Mouse (Mus musculus) colon, adult 2 months (tissue): ENCODE results near the gene Csk. TPM values are rescaled to one million over a fixed set of nuclear protein-coding genes. Genes with fewer than 3 reads are reported as not detected.

Experiments used
- polyA plus RNA-seq: library from polyadenylated mRNA; depleted of rRNA; stranded (reverse); fragments of >200 nt; gene quantifications from 2 replicates; pipeline ENCODE4 v1.2.3, GENCODE M21; 2012; rRNA removed

The Csk gene
- polyA plus RNA-seq, result 66.2 and 75.8 TPM in 2 replicates

GRCm38 (mm10) chr9:57653283-57653682 is at the start of gene Csk:
TSS of gene Csk (minus strand) at chr9:57653631.

DNA sequence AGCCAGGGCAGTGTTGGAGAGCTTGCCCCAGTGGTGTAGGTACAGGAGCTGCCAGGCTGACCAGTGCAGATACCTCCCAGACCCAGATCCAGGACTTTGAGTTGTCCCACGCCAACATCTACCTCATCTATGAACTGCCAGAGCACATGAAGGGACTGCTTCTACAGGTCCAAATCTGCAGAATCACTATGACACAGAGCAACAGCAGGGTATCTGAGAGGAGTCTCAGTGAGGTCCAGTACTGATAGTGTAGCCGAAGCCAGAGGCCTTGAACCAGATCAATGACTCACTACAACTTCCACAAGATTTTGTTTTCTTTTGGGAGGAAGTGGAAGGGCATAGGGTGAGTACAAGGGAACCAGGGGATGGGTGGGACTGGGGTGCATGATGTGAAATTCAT is 34.3 kb upstream of the Csk start, which contains the start of gene Cyp1a1:
TSS of gene Cyp1a1 (plus strand) at position 178 of the 400 bp plus-strand sequence.

GRCm38 (mm10) chr9:57683520-57683919 is 30.1 kb upstream of the Csk start, which contains the start of gene Cyp1a2:
TSS of gene Cyp1a2 (minus strand) at chr9:57683703.

GRCm38 (mm10) chr9:57620674-57621073 is 32.8 kb downstream of the Csk start, which contains the start of gene Lman1l:
TSS of gene Lman1l (minus strand) at chr9:57620774.

DNA sequence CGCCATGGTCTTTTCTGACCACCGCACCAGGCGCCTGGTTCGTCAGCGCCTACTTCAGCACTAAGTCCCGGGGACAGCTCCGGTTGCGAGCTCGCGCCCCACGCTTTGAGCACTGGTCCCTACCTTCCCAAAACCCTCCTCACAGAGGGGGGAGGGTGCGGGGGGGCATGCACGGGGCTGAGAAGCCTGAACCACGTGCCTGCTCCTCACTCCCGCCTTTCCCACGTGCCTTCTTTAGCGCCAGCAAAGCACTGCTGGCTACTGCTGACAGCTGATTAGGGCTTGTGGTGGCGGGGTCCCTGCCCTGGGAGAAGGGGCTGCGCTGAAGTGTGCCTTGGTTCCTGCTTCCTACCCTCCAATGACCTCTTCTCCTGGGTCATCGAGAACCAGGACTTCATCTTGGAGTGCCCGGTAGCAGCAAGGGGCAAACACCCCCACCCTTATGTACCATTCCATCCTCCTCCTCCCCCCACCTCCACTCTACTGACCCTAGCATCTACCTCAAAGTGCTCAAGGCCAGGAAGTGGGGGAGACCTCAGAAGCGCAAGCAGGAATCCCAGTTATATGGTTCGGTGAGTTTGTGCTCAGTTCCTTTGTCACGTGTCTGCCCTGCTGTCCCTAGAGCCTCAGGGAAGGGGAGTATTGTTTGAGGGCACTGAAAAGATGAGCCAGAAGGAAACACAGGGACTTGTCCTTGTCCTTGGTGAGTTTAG is 47.1 kb downstream of the Csk start, which contains the start of gene Cplx3:
TSS of gene Cplx3 (minus strand) at position 143 of the 713 bp plus-strand sequence.

GRCm38 (mm10) chr9:57589224-57590126 is 64.0 kb downstream of the Csk start, which contains the start of gene Ulk3:
TSS of gene Ulk3 (plus strand) at chr9:57589452.

Other genes starting within 250 kb of the Csk start
- gene Ppcdc, start 213.5 kb downstream of the Csk start, polyA plus RNA-seq, result 18.1 and 36.2 TPM in 2 replicates
- gene Scamp5, start 185.6 kb downstream of the Csk start, polyA plus RNA-seq, result 56.8 and 82.8 TPM in 2 replicates
- 1.7 and 2.3 TPM in 2 replicates for gene Rpp25, start 149.6 kb downstream of the Csk start, polyA plus RNA-seq
- 861 and 1,299 TPM in 2 replicates for gene Cox5a, start 132.4 kb downstream of the Csk start, polyA plus RNA-seq
- gene Fam219b, start 116.1 kb downstream of the Csk start, polyA plus RNA-seq, result 12.9 and 15.3 TPM in 2 replicates
- 82.5 and 86.0 TPM in 2 replicates for gene Mpi, start 100.9 kb downstream of the Csk start, polyA plus RNA-seq
- 203 and 252 TPM in 2 replicates for gene Scamp2, start 92.7 kb downstream of the Csk start, polyA plus RNA-seq
- gene Ulk3, start 64.2 kb downstream of the Csk start, polyA plus RNA-seq, result 20.8 and 23.1 TPM in 2 replicates
- gene Cplx3, start 47.4 kb downstream of the Csk start, polyA plus RNA-seq, result not detected in 2 replicates
- 0.16 TPM in 1 of 2 replicates, not detected in the other for gene Lman1l, start 32.9 kb downstream of the Csk start, polyA plus RNA-seq
- 0.16 TPM in 1 of 2 replicates, not detected in the other for gene Cyp1a2, start 30.1 kb upstream of the Csk start, polyA plus RNA-seq
- 0.03 and 0.10 TPM in 2 replicates for gene Cyp1a1, start 34.3 kb upstream of the Csk start, polyA plus RNA-seq
- gene Edc3, start 54.9 kb upstream of the Csk start, polyA plus RNA-seq, result 8.5 and 9.9 TPM in 2 replicates
- 80.4 and 90.5 TPM in 2 replicates for gene Clk3, start 112.2 kb upstream of the Csk start, polyA plus RNA-seq
- gene Arid3b, start 183.2 kb upstream of the Csk start, polyA plus RNA-seq, result 8.5 and 10.7 TPM in 2 replicates